Mouse (Mus musculus): Measurements from ENCODE around the gene Tlr6.

GRCm38 (mm10) chr5:64922891-64923381 is 37.0 kb downstream of the Tlr6 start:
- TF ChIP-seq CTCF (IDR thresholded peaks at IDR 0.05; ENCODE audit: control insufficient read depth, insufficient read depth, insufficient read length) (no peak), USF1 (IDR thresholded peaks at IDR 0.05; ENCODE audit: low read depth) (no peak), CEBPB (IDR thresholded peaks at IDR 0.05; ENCODE audit: low read depth) (no peak), MAX (IDR thresholded peaks at IDR 0.05) (no peak), MYOG (IDR thresholded peaks at IDR 0.05; ENCODE audit: control insufficient read depth, extremely low read depth, insufficient read length) (no peak), FOSL1 (IDR thresholded peaks at IDR 0.05; ENCODE audit: insufficient read depth, low read length, poor library complexity, severe bottlenecking) (no peak)

Measured in C2C12 (cell line).